Mouse (Mus musculus) thymus, adult 2 months (tissue): ENCODE results near the gene Plekha6. TPM values are rescaled to one million over a fixed set of nuclear protein-coding genes. Genes with fewer than 3 reads are reported as not detected.

Experiments
- DNase-seq: peaks from one replicate; pipeline ENCODE4 v3.0.0; 2021
- H3K27ac ChIP-seq: fragments of 200-500 bp; 2 replicates; pipeline ENCODE4 v1.5.1; 2012; ENCODE audit warnings: low read length, control low read depth; ENCODE audit not compliant: control insufficient read depth, insufficient read depth
- H3K27me3 ChIP-seq: fragments of 200-500 bp; 2 replicates; pipeline ENCODE4 v1.6.1; 2012; ENCODE audit warnings: mild to moderate bottlenecking, low read length, moderate library complexity, mixed read lengths; ENCODE audit not compliant: control insufficient read depth, insufficient read depth
- H3K36me3 ChIP-seq: fragments of 200-500 bp; 2 replicates; pipeline ENCODE4 v1.6.1; 2012; ENCODE audit warnings: mild to moderate bottlenecking, low read length, moderate library complexity; ENCODE audit not compliant: control insufficient read depth, insufficient read depth
- H3K4me1 ChIP-seq: fragments of 200-500 bp; replicated peaks from 2 replicates; pipeline ENCODE4 v1.6.1; 2012; ENCODE audit warnings: low read length; ENCODE audit not compliant: control insufficient read depth, insufficient read depth
- H3K4me3 ChIP-seq: fragments of 200-500 bp; 2 replicates; pipeline ENCODE4 v1.5.1; 2012; ENCODE audit warnings: mild to moderate bottlenecking, low read length, control low read depth, moderate library complexity; ENCODE audit not compliant: control insufficient read depth, insufficient read depth
- CTCF ChIP-seq: fragments of 200-500 bp; IDR thresholded peaks from 2 replicates; pipeline ENCODE4 v1.5.1; 2012; ENCODE audit warnings: mild to moderate bottlenecking, control low read depth, low read length, moderate library complexity, borderline replicate concordance; ENCODE audit not compliant: control insufficient read depth, poor library complexity, insufficient read depth; ENCODE audit errors: extremely low read depth
- POLR2A ChIP-seq: fragments of 200-500 bp; IDR thresholded peaks from 2 replicates; pipeline ENCODE4 v1.6.1; 2012; ENCODE audit warnings: mild to moderate bottlenecking, low read length, control low read depth, moderate library complexity; ENCODE audit not compliant: control insufficient read depth, poor library complexity, insufficient read depth; ENCODE audit errors: extremely low read depth
- WGBS: fragments of 180-500 bp; shearing (Covaris S2); methylation state at CpG from one replicate; pipeline ENCODE4 v1.1.7; 2018; 5-methylcytosine and 5-hydroxymethylcytosine counted together
- polyA plus RNA-seq: library from polyadenylated mRNA; depleted of rRNA; stranded (reverse); fragments of >200 nt; gene quantifications from 2 replicates; pipeline ENCODE4 v1.2.3, GENCODE M21; 2012

Gene Plekha6
- polyA plus RNA-seq, 1 experiment, result 9.4 TPM

DNA sequence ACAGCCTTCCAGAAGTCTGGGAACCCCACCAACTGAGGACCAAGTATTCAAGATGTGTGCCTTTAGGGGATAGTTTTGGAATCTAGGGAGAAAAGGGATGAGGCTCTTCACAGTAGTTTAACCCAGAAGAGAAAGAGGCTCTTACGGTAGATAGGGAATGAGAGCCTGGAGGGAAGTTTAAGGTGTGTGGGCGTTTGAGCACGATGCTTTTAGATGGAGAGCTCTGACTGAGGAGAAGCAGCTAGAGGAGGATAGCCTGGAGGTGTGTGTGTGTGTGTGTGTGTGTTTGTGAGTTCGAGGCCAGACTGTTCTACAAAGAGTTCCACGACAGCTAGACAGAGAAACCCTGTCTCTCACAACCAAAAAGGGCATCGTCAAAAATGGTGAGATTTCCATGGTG, 98.6 kb downstream of the Plekha6 start:
- 91% methylated on average over 6 of the region's 6 CpGs for WGBS
- H3K4me3 ChIP-seq, result no peak overlapping the region
- TF ChIP-seq CTCF, result no peak
- no peak for TF ChIP-seq POLR2A
- H3K4me1 ChIP-seq, result no peaks in the 10 kb centered on the region; the same call in 1 of the 2 replicates
- H3K36me3 ChIP-seq, result no peaks in the 10 kb centered on the region
- H3K27ac ChIP-seq, result no peak overlapping the region
- no peak for DNase-seq
- H3K27me3 ChIP-seq, result no peaks in the 10 kb centered on the region

DNA sequence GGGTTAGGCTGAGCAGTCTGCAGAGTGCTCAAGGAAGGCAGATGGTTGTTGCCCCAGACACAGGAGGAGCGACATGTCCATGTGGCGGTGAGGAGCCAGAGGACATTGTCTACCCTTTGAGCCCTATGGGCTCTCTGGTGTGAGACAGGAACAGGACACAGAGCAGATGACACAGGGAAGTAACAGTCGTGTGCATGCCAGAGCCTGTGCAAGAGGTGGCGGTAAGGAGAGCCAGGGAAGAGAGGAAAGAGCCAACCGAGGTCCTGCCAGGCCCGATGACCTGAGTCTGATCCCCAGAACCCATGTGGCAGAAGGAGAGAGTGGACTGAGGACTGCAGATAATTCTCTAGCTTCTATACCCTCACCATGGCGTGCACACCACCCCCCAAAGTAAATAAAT, 99.1 kb downstream of the Plekha6 start:
- no peak for TF ChIP-seq POLR2A
- no peak for TF ChIP-seq CTCF
- no peaks in the 10 kb centered on the region for H3K27me3 ChIP-seq

DNA sequence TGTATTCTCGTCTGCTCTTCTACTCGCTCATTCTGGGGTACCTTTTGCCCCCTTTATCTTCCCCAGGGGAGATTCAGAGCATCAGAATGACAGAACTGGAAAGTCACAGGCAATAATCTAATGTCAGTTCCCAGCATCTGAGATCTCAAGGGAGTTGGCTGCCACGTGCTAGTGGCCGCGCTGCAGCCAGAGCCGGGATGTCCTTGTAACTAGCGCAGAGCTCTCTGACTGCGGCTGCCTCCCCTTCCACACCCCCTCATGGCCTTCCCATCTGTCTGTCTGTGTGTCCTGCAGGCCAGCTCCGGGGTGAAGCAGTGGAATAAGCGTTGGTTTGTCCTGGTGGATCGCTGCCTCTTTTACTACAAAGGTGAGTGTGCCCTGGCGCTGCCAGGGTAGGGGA, 100.4 kb downstream of the Plekha6 start:
- no peak for TF ChIP-seq CTCF
- no peak for TF ChIP-seq POLR2A
- WGBS, result 95% methylated on average over 12 of the region's 12 CpGs
- Histone ChIP-seq H3K4me3 (no peak overlapping the region), H3K27ac (no peak overlapping the region), H3K36me3 (no peaks in the 10 kb centered on the region), H3K4me1 (no peaks in the 10 kb centered on the region), H3K27me3 (no peaks in the 10 kb centered on the region)
- DNase-seq, result no peak

More for the DNA sequence above, 99.1 kb downstream of the Plekha6 start:
- WGBS, result 89% methylated on average over 7 of the region's 7 CpGs
- H3K4me1 ChIP-seq, result no peaks in the 10 kb centered on the region; the same call in 1 of the 2 replicates
- no peak for DNase-seq
- no peak overlapping the region for H3K27ac ChIP-seq
- no peaks in the 10 kb centered on the region for H3K36me3 ChIP-seq
- no peak overlapping the region for H3K4me3 ChIP-seq

DNA sequence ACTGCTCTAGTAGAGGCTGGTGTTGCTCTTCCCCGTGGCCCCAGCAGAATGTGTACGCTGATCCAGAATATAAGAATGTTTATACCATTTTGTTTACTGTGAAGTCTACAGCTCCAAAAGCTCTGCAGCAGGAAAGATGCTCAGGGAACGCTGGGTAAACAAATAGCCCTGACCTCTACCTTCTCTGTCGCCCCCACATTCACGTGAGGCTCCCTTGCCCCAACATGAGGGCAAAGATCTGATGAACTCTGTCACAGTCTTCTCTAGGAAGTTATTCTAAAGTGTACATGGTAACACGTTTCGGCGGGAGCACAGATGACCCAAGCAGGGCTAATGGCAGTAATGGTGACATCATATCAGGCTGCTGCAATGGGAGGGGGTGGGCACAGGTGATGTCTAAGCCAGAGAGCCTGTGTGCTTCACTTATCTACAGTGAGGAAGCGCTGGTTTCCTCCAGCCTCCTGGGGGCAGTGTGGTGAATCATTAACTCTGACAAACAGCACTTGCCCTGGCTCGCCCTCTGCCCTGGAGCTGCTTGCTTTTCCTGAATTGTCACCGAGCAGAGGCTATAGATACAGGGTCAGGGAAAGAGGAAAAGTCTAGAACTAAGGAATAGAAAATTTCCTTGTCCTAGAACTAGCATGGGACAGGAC, 101.2 kb downstream of the Plekha6 start:
- Histone ChIP-seq H3K36me3 (no peaks in the 10 kb centered on the region), H3K27me3 (no peaks in the 10 kb centered on the region), H3K4me1 (no peaks in the 10 kb centered on the region), H3K4me3 (no peak overlapping the region), H3K27ac (no peak overlapping the region)
- no peak for DNase-seq
- TF ChIP-seq CTCF (no peak), POLR2A (no peak)
- WGBS, result 82% methylated on average over 11 of the region's 11 CpGs

DNA sequence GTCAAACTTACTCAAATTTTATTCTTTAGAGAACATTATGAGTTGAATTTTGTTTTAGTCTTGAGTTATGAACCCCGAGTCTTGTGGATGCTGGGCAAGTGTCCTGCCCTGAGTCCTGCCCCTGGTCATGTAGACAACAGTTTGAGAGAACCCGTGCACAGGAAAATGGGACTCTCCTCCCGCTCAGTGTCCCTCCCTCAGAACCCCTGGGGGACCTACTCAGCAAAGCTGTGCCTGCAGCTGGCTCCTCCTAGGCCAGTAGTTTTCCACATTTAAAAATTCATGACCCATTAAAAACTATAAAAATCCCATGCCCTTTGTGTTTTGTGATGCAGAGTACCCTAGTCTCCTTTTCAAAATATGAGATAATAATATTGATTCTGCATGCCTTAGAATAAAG, 103.1 kb downstream of the Plekha6 start:
- no peak for DNase-seq
- Histone ChIP-seq H3K4me1 (no peaks in the 10 kb centered on the region), H3K36me3 (no peaks in the 10 kb centered on the region), H3K4me3 (no peak overlapping the region), H3K27ac (no peak overlapping the region), H3K27me3 (no peaks in the 10 kb centered on the region)
- TF ChIP-seq CTCF (no peak), POLR2A (no peak)
- 88% methylated on average over 3 of the region's 3 CpGs for WGBS

DNA sequence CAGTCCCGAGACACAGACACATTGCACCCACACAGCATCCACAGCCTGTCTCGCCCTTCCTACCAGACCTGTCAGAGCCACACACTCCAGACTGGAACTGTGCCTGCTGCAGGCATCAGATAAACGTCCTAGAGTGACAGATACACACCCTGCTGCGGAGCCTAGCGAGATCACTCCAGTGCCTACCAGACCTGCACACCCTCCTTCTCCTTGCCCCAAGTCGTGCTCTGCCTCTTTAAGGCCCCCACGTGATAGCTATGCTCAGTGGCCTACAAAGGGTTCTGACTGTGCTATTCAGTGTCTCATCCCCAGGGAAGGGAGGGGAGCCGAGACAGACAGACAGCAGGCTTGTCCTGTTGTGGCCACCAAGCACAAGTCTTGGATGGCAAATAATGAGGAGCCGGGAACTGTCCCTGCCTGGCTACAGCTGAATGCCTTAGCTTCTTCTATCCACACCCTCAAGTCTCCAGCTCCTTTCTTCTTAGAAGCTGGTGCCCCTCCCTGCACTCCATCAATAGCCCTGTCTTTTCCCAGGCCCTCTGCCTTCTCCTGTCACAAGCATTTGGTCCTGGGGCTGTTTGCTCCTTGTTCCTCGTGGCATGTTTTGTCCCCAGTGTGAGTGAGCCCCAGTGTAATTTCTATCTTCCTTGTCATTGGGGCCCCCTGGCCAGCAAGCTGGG, 103.9 kb downstream of the Plekha6 start:
- 84% methylated on average over 10 of the region's 10 CpGs for WGBS

DNA sequence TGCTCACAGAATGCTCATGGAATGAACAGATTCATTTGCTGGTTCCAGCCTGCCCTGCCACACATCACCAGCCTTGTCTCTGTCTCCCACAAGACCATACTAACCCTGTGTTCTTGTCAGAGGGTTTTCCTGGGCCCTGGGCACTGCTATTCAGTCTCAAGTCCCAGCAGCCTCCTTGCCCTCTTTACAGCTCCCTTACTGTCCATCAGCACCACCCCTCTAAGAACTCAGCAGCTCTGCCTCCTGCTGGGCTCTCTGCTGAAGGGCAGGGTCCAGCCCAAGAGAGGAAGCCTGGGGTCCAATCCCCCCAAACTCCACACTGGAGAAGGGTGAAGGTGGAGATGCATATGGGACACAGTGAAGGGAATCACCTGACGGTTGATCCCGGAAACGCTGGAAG, 104.5 kb downstream of the Plekha6 start:
- no peaks in the 10 kb centered on the region for H3K27me3 ChIP-seq

More for the DNA sequence above, 103.9 kb downstream of the Plekha6 start:
- H3K27ac ChIP-seq, result no peak overlapping the region
- DNase-seq, result no peak
- no peaks in the 10 kb centered on the region for H3K27me3 ChIP-seq
- H3K4me3 ChIP-seq, result no peak overlapping the region
- H3K36me3 ChIP-seq, result no peaks in the 10 kb centered on the region
- H3K4me1 ChIP-seq, result no peaks in the 10 kb centered on the region
- TF ChIP-seq POLR2A (no peak), CTCF (no peak)

More for the DNA sequence above, 104.5 kb downstream of the Plekha6 start:
- Histone ChIP-seq H3K36me3 (no peaks in the 10 kb centered on the region), H3K4me3 (no peak overlapping the region), H3K27ac (no peak overlapping the region), H3K4me1 (no peaks in the 10 kb centered on the region)
- no peak for DNase-seq
- 93% methylated on average over 3 of the region's 3 CpGs for WGBS
- no peak for TF ChIP-seq CTCF
- no peak for TF ChIP-seq POLR2A
